Mouse (Mus musculus): Measurements from ENCODE around the gene Kat6b. TPM values are rescaled to one million over a fixed set of nuclear protein-coding genes. Genes with fewer than 3 reads are reported as not detected.

Kat6b gene
- polyA plus RNA-seq, 1 experiment from 2014 or later = 18.4 TPM

DNA sequence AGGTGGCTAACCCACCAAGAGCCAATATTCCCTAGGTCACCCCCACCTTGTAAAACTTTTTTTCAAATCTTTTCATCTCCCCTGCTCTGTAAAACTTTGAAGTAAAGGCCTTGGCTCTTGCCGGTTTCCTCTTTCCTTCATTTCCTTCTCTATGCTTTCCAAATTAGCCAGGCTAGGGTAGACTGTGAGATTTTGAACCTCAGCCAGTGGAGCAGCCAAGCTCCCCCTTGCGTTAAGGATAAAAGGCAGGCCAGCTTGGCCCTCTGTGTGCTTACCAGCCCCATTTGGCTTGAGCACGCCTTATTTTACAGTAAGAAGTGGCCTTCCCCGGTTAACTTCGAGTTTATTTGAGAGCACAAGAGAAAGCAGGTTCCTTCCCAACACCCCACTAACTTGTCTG lies 193.2 kb downstream of the Kat6b start:
- Histone ChIP-seq H3K27ac (no peak overlapping the region), H3K36me3 (replicated peaks) (peaks cover 26% of the 10 kb centered on the region), H3K4me1 (peaks cover 21% of the 10 kb centered on the region), H3K27me3 (ENCODE audit: poor library complexity, severe bottlenecking) (no peaks in the 10 kb centered on the region), H3K4me3 (no peak overlapping the region), H3K9me3 (no peaks in the 10 kb centered on the region)
- 78% methylated on average over 5 of the region's 5 CpGs for whole genome bisulfite sequencing
- no peak for DNase-seq (ENCODE audit: extremely low spot score, low spot score)

DNA sequence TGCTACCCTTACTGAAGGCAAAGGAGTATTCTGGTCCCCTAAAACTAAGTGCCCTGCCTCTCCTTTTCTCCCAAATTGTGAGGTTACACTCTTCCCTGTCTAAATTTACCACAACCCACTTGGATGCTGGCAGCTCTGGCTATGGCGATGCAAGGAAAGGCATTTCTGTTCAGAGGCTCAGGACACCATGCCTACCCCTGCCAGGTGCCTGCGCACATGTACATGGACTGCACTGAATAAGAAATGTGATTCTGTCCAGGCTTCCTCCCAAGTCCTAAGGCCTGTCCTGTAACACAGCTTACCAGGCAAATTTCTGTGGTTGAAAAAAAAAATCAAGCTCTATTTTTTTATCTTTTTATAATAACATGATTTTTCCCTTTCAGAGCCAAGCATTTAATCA lies 195.0 kb downstream of the Kat6b start:
- 87% methylated on average over 2 of the region's 2 CpGs for WGBS
- Histone ChIP-seq H3K4me3 (no peak overlapping the region), H3K9me3 (no peaks in the 10 kb centered on the region), H3K27ac (no peak overlapping the region), H3K36me3 (replicated peaks) (0 out of 2 replicates have a peak, but pooled peaks cover 9% of the 10 kb centered on the region), H3K27me3 (ENCODE audit: poor library complexity, severe bottlenecking) (no peaks in the 10 kb centered on the region), H3K4me1 (peaks cover 33% of the 10 kb centered on the region)
- DNase-seq (ENCODE audit: extremely low spot score, low spot score) = no peak

GRCm38 (mm10) chr14:21678509-21679285 lies 197.5 kb downstream of the Kat6b start:
- Histone ChIP-seq H3K4me3 (no peak overlapping the region), H3K27ac (peak overlapping the region; percentile 72; the same call in 1 of the 2 replicates), H3K27me3 (ENCODE audit: poor library complexity, severe bottlenecking) (no peaks in the 10 kb centered on the region), H3K4me1 (peaks cover 51% of the 10 kb centered on the region), H3K36me3 (replicated peaks) (no peaks in the 10 kb centered on the region), H3K9me3 (no peaks in the 10 kb centered on the region)
- peak; percentile 42 for DNase-seq (ENCODE audit: extremely low spot score, low spot score)
- 41% methylated on average over 7 of the region's 7 CpGs for WGBS

GRCm38 (mm10) chr14:21679631-21680201 lies 198.5 kb downstream of the Kat6b start:
- H3K27me3 ChIP-seq (ENCODE audit: poor library complexity, severe bottlenecking) = no peaks in the 10 kb centered on the region
- H3K27ac ChIP-seq = peak overlapping the region; percentile 77
- peaks cover 62% of the 10 kb centered on the region for H3K4me1 ChIP-seq
- DNase-seq (ENCODE audit: extremely low spot score, low spot score) = no peak
- 59% methylated on average over 8 of the region's 8 CpGs for WGBS
- no peaks in the 10 kb centered on the region for H3K36me3 ChIP-seq (replicated peaks)
- no peak overlapping the region for H3K4me3 ChIP-seq
- no peaks in the 10 kb centered on the region for H3K9me3 ChIP-seq

DNA sequence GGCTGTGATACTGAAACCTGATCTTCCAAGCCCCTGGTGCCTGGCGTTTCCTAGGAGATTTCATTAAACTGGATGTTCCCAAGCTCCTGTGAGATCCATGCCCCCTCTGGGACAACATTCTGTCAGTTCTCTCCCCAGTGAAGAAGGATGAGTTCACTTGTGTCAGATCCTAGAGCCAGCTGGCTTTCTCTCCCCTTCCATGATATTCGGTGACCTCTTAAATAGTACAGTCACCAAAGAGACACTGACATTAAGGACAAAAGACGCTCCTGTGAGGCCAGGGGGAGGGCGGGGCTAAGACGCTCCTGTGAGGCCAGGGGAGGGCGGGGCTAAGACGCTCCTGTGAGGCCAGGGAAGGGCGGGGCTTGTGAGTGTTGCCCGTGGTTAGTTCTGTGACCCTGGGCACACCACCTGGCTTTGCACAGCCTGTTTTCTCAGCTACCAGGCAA lies 201.5 kb downstream of the Kat6b start:
- under 1% methylated on average over 9 of the region's 9 CpGs for WGBS
- Histone ChIP-seq H3K27me3 (ENCODE audit: poor library complexity, severe bottlenecking) (peaks cover 25% of the 10 kb centered on the region), H3K9me3 (no peaks in the 10 kb centered on the region), H3K4me3 (peak overlapping the region; percentile 46), H3K36me3 (replicated peaks) (no peaks in the 10 kb centered on the region), H3K27ac (peak overlapping the region; percentile 87), H3K4me1 (peaks cover 75% of the 10 kb centered on the region)
- peak; percentile 86 for DNase-seq (ENCODE audit: extremely low spot score, low spot score)

GRCm38 (mm10) chr14:21683834-21684233 lies 202.6 kb downstream of the Kat6b start:
- 86% methylated on average over 4 of the region's 4 CpGs for WGBS
- Histone ChIP-seq H3K4me1 (peaks cover 71% of the 10 kb centered on the region), H3K36me3 (replicated peaks) (no peaks in the 10 kb centered on the region), H3K9me3 (no peaks in the 10 kb centered on the region), H3K27ac (peak overlapping the region; percentile 62), H3K27me3 (ENCODE audit: poor library complexity, severe bottlenecking) (peaks cover 34% of the 10 kb centered on the region), H3K4me3 (no peak overlapping the region)
- no peak for DNase-seq (ENCODE audit: extremely low spot score, low spot score)

DNA sequence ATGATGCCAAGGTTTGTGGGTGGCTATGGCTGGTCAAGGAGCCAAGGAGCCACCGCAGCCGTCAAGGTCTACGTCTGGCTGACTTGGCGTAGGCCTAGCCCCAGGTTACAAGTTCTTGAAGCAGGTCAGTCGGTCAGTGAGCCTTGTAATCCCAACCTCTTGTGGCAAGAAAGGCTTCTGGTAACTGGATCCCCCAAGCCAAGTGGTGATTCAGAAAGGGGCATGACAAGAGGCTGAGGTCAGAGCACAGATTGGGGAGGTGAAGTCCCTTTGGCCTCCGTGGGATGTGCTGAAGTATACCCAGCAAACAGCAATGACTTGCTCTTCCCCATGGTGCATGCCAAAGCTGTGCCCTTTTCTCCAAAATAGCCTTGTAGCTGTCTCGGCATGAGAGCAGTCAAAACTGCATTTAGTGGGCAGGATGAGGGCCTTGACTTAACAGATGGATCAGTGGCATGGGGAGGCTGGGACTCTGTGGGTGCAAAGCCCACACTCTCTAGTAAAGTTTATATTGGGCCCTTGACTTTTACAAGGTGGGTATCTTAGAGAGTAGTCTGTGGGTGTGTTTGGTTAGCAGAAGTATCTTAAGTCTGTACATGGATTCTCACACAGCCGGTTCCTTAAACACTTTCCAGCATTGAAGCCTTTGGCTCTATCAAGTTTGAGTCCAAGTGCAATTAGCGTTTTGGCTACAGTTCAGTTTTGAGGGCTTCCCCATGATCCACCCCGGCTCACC lies 204.3 kb downstream of the Kat6b start:
- H3K4me1 ChIP-seq = peaks cover 56% of the 10 kb centered on the region
- no peak for DNase-seq (ENCODE audit: extremely low spot score, low spot score)
- no peaks in the 10 kb centered on the region for H3K36me3 ChIP-seq (replicated peaks)
- no peak overlapping the region for H3K27ac ChIP-seq
- H3K4me3 ChIP-seq = no peak overlapping the region
- H3K9me3 ChIP-seq = no peaks in the 10 kb centered on the region
- 79% methylated on average over 10 of the region's 10 CpGs for WGBS
- H3K27me3 ChIP-seq (ENCODE audit: poor library complexity, severe bottlenecking) = peaks cover 34% of the 10 kb centered on the region

DNA sequence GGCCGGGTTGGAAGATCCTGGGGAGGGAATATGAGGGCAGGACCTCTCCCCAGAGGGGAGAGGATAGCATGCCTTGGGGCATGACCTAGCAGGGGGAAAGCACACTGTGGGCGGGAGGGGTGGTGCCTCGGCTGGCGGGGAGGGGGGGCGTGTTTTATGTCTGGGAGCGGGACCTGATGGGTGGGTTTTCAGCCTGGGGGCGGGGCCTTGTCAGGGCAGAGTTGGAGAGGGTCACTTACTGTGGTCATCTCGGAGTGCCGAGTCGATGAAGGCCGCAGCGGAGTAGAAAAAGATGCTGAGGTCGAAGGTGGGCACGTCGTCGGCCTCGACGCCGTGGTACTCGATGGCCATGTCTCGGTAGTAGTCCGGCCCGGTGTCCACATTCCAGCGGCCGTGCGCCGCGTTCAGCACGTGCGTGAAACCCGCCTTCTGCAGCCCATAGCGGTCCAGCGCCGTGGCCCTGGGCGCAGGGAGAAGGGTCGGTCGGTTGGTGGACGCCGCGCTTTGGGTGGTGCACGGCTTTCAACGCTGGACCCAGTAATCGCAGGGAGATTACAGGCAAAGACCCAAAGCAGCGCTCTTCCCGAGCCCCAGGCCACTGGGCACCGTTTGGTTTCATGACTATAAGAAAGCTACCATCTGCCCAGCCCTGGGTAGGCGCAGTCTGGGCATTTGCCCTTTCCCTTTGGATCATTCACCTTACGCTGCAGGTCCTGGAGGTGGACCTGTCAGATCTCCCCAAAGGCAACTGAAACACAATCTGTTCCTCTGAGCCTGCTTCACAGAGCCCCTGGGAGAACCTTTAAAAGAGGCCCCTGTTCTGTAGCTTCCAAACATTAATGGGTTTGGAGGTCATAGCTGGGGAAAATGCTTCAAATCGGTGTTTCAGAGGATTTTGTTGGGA lies 205.4 kb downstream of the Kat6b start:
- H3K27ac ChIP-seq = peak overlapping the region; percentile 75
- 9% methylated on average over 49 of the region's 49 CpGs for WGBS
- H3K36me3 ChIP-seq (replicated peaks) = no peaks in the 10 kb centered on the region
- peaks cover 34% of the 10 kb centered on the region for H3K27me3 ChIP-seq (ENCODE audit: poor library complexity, severe bottlenecking)
- H3K4me3 ChIP-seq = peak overlapping the region; percentile 49
- no peaks in the 10 kb centered on the region for H3K9me3 ChIP-seq
- peaks cover 51% of the 10 kb centered on the region for H3K4me1 ChIP-seq
- peak; percentile 66 for DNase-seq (ENCODE audit: extremely low spot score, low spot score)

GRCm38 (mm10) chr14:21691070-21691469 lies 209.8 kb downstream of the Kat6b start:
- DNase-seq (ENCODE audit: extremely low spot score, low spot score) = no peak
- 95% methylated on average over 3 of the region's 3 CpGs for WGBS
- H3K4me3 ChIP-seq = no peak overlapping the region
- peaks cover 11% of the 10 kb centered on the region for H3K4me1 ChIP-seq
- no peak overlapping the region for H3K27ac ChIP-seq
- H3K9me3 ChIP-seq = peaks cover 5% of the 10 kb centered on the region
- peaks cover 26% of the 10 kb centered on the region for H3K27me3 ChIP-seq (ENCODE audit: poor library complexity, severe bottlenecking)
- H3K36me3 ChIP-seq (replicated peaks) = no peaks in the 10 kb centered on the region

- DNase-seq (ENCODE audit: extremely low spot score, low spot score) = no peak
- Histone ChIP-seq H3K9me3 (peaks cover 5% of the 10 kb centered on the region), H3K27me3 (ENCODE audit: poor library complexity, severe bottlenecking) (no peaks in the 10 kb centered on the region), H3K36me3 (replicated peaks) (no peaks in the 10 kb centered on the region), H3K4me3 (no peak overlapping the region), H3K4me1 (peaks cover 3% of the 10 kb centered on the region; the same call in 1 of the 2 replicates), H3K27ac (no peak overlapping the region)
- 83% methylated on average over 6 of the region's 6 CpGs for WGBS
These were observed 213.8 kb downstream of the Kat6b start for GRCm38 (mm10) chr14:21695020-21695419.

DNA sequence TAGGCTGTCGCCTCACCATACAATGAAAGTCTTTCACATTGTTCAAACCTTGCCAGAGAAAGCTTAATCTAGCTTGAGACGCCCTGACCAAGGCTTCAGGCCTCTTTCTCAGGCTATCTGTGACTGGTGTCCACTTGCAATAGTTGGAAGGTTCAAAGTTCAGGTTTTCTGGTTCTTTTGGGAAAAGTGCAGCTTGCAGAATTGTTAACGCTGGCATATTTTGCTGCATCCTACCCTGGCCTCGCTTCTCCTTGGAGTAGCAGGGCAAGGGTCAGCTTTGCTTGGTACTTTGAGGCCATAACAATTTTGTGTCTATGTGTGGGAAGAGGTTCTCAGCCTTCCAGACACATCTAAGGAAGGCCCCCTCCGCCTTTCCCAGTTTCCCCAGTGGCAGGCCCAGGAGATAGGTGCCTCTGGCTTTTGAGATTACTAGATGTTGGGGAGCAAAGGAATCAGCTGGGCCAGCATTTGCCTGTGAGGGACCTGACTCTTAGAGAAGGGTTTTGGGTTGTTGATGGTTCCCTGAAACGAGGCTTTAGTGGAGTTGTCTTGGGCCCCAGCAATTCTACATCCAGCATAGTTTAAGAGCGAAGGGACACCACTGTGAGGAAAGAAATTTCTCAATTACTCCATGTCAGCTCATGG lies 215.1 kb downstream of the Kat6b start:
- Histone ChIP-seq H3K4me1 (peaks cover 3% of the 10 kb centered on the region; the same call in 1 of the 2 replicates), H3K27me3 (ENCODE audit: poor library complexity, severe bottlenecking) (no peaks in the 10 kb centered on the region), H3K36me3 (replicated peaks) (no peaks in the 10 kb centered on the region), H3K27ac (no peak overlapping the region), H3K4me3 (no peak overlapping the region), H3K9me3 (peaks cover 5% of the 10 kb centered on the region)
- 81% methylated on average over 7 of the region's 7 CpGs for WGBS
- DNase-seq (ENCODE audit: extremely low spot score, low spot score) = no peak

DNA sequence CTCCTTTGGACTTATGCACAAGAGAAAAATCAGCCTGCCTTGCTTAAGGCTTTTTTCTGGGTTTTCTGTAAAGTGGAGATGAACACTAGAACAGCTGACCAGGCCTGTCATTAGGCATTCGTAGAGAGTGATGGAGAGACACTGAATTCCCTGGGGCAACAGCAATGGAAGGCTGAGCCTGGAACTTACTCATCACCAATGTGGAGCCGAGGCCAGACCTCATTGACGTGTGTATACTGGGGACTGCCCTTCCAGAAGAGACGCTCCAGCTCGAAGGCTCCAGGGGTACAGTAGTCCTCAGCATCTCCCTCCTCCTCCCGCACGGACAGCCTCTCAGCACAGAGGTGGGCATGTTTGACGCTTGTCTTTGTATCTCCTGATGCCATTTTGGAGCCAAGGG lies 221.5 kb downstream of the Kat6b start:
- Histone ChIP-seq H3K4me3 (no peak overlapping the region), H3K4me1 (peaks cover 10% of the 10 kb centered on the region), H3K9me3 (no peaks in the 10 kb centered on the region), H3K27ac (no peak overlapping the region; the same call in 1 of the 2 replicates), H3K27me3 (ENCODE audit: poor library complexity, severe bottlenecking) (no peaks in the 10 kb centered on the region), H3K36me3 (replicated peaks) (no peaks in the 10 kb centered on the region)
- DNase-seq (ENCODE audit: extremely low spot score, low spot score) = no peak
- WGBS = 93% methylated on average over 8 of the region's 8 CpGs

Data from forebrain, embryonic 10.5 days (tissue).